Mouse (Mus musculus): ENCODE results near the gene Prf1. TPM values are rescaled to one million over a fixed set of nuclear protein-coding genes. Genes with fewer than 3 reads are reported as not detected.

Prf1 gene
- polyA plus RNA-seq, 1 experiment from 2014 or later = not detected

GRCm38 (mm10) chr10:61296713-61297445 is 754 bp upstream of the Prf1 start:
- WGBS = 78% methylated on average over 8 of the region's 8 CpGs
- H3K36me3 ChIP-seq (ENCODE audit: control insufficient read depth, insufficient read depth, low read length) = no peaks in the 10 kb centered on the region

GRCm38 (mm10) chr10:61300996-61301395 is 3.4 kb downstream of the Prf1 start:
- no peaks in the 10 kb centered on the region for H3K27me3 ChIP-seq (replicated peaks; ENCODE audit: control insufficient read depth, insufficient read depth, low read length)
- H3K4me1 ChIP-seq (replicated peaks; ENCODE audit: control insufficient read depth, insufficient read depth, low read length) = no peaks in the 10 kb centered on the region
- no peaks in the 10 kb centered on the region for H3K9me3 ChIP-seq (ENCODE audit: control insufficient read depth, low read length)
- no peak overlapping the region for H3K27ac ChIP-seq (ENCODE audit: low read depth)
- ATAC-seq (replicated peaks; ENCODE audit: low FRiP score, low TSS enrichment, low read depth) (no peak), DNase-seq (ENCODE audit: low spot score) (no peak)
- 60% methylated on average over 3 of the region's 3 CpGs for WGBS
- no peak overlapping the region for H3K9ac ChIP-seq (ENCODE audit: low read length)
- H3K36me3 ChIP-seq (ENCODE audit: control insufficient read depth, insufficient read depth, low read length) = no peaks in the 10 kb centered on the region
- H3K4me2 ChIP-seq (ENCODE audit: low read length) = no peak overlapping the region
- H3K4me3 ChIP-seq (ENCODE audit: low read depth, low read length) = no peak overlapping the region

More at GRCm38 (mm10) chr10:61296713-61297445, 754 bp upstream of the Prf1 start:
- DNase-seq (ENCODE audit: low spot score) = no peak
- Histone ChIP-seq H3K4me1 (replicated peaks; ENCODE audit: control insufficient read depth, insufficient read depth, low read length) (no peaks in the 10 kb centered on the region), H3K9ac (ENCODE audit: low read length) (no peak overlapping the region), H3K27me3 (replicated peaks; ENCODE audit: control insufficient read depth, insufficient read depth, low read length) (no peaks in the 10 kb centered on the region), H3K4me3 (ENCODE audit: low read depth, low read length) (no peak overlapping the region), H3K27ac (ENCODE audit: low read depth) (no peak overlapping the region), H3K4me2 (ENCODE audit: low read length) (no peak overlapping the region), H3K9me3 (ENCODE audit: control insufficient read depth, low read length) (no peaks in the 10 kb centered on the region)
- ATAC-seq (replicated peaks; ENCODE audit: low FRiP score, low TSS enrichment, low read depth) = no peak

GRCm38 (mm10) chr10:61304046-61304445 is 6.4 kb downstream of the Prf1 start:
- H3K27me3 ChIP-seq (replicated peaks; ENCODE audit: control insufficient read depth, insufficient read depth, low read length) = no peaks in the 10 kb centered on the region
- WGBS = 74% methylated on average over 6 of the region's 6 CpGs
- H3K9ac ChIP-seq (ENCODE audit: low read length) = no peak overlapping the region
- no peak overlapping the region for H3K4me3 ChIP-seq (ENCODE audit: low read depth, low read length)
- no peaks in the 10 kb centered on the region for H3K9me3 ChIP-seq (ENCODE audit: control insufficient read depth, low read length)
- no peaks in the 10 kb centered on the region for H3K36me3 ChIP-seq (ENCODE audit: control insufficient read depth, insufficient read depth, low read length)
- no peak overlapping the region for H3K27ac ChIP-seq (ENCODE audit: low read depth)
- H3K4me2 ChIP-seq (ENCODE audit: low read length) = no peak overlapping the region
- no peak for DNase-seq (ENCODE audit: low spot score)
- no peaks in the 10 kb centered on the region for H3K4me1 ChIP-seq (replicated peaks; ENCODE audit: control insufficient read depth, insufficient read depth, low read length)
- ATAC-seq (replicated peaks; ENCODE audit: low FRiP score, low TSS enrichment, low read depth) = no peak

- Histone ChIP-seq H3K27ac (ENCODE audit: low read depth) (no peak overlapping the region), H3K36me3 (ENCODE audit: control insufficient read depth, insufficient read depth, low read length) (no peaks in the 10 kb centered on the region), H3K4me2 (ENCODE audit: low read length) (no peak overlapping the region), H3K4me3 (ENCODE audit: low read depth, low read length) (no peak overlapping the region), H3K9me3 (ENCODE audit: control insufficient read depth, low read length) (no peaks in the 10 kb centered on the region), H3K4me1 (replicated peaks; ENCODE audit: control insufficient read depth, insufficient read depth, low read length) (no peaks in the 10 kb centered on the region), H3K27me3 (replicated peaks; ENCODE audit: control insufficient read depth, insufficient read depth, low read length) (no peaks in the 10 kb centered on the region), H3K9ac (ENCODE audit: low read length) (no peak overlapping the region)
- DNase-seq (ENCODE audit: low spot score) (no peak), ATAC-seq (replicated peaks; ENCODE audit: low FRiP score, low TSS enrichment, low read depth) (no peak)
- 86% methylated on average over 13 of the region's 13 CpGs for WGBS
Measured at GRCm38 (mm10) chr10:61305928-61306590, 8.4 kb downstream of the Prf1 start.

GRCm38 (mm10) chr10:61308706-61309320 is 11.2 kb downstream of the Prf1 start:
- H3K9me3 ChIP-seq (ENCODE audit: control insufficient read depth, low read length) = no peaks in the 10 kb centered on the region
- H3K4me1 ChIP-seq (replicated peaks; ENCODE audit: control insufficient read depth, insufficient read depth, low read length) = peaks cover 6% of the 10 kb centered on the region
- WGBS = 65% methylated on average over 12 of the region's 12 CpGs
- no peak for DNase-seq (ENCODE audit: low spot score)
- H3K27me3 ChIP-seq (replicated peaks; ENCODE audit: control insufficient read depth, insufficient read depth, low read length) = no peaks in the 10 kb centered on the region
- no peak overlapping the region for H3K4me2 ChIP-seq (ENCODE audit: low read length)
- H3K4me3 ChIP-seq (ENCODE audit: low read depth, low read length) = no peak overlapping the region
- no peak overlapping the region for H3K9ac ChIP-seq (ENCODE audit: low read length)
- no peak for ATAC-seq (replicated peaks; ENCODE audit: low FRiP score, low TSS enrichment, low read depth)
- no peaks in the 10 kb centered on the region for H3K36me3 ChIP-seq (ENCODE audit: control insufficient read depth, insufficient read depth, low read length)
- no peak overlapping the region for H3K27ac ChIP-seq (ENCODE audit: low read depth)

- WGBS = 36% methylated on average over 6 of the region's 6 CpGs
Measured at GRCm38 (mm10) chr10:61312159-61312558, 14.5 kb downstream of the Prf1 start.

GRCm38 (mm10) chr10:61312754-61313153 is 15.1 kb downstream of the Prf1 start:
- WGBS = 45% methylated on average over 7 of the region's 7 CpGs
- Histone ChIP-seq H3K27ac (ENCODE audit: low read depth) (no peak overlapping the region), H3K9ac (ENCODE audit: low read length) (no peak overlapping the region), H3K4me1 (replicated peaks; ENCODE audit: control insufficient read depth, insufficient read depth, low read length) (peaks cover 13% of the 10 kb centered on the region), H3K9me3 (ENCODE audit: control insufficient read depth, low read length) (no peaks in the 10 kb centered on the region), H3K4me3 (ENCODE audit: low read depth, low read length) (no peak overlapping the region), H3K27me3 (replicated peaks; ENCODE audit: control insufficient read depth, insufficient read depth, low read length) (no peaks in the 10 kb centered on the region), H3K4me2 (ENCODE audit: low read length) (no peak overlapping the region), H3K36me3 (ENCODE audit: control insufficient read depth, insufficient read depth, low read length) (no peaks in the 10 kb centered on the region)
- DNase-seq (ENCODE audit: low spot score) (no peak), ATAC-seq (replicated peaks; ENCODE audit: low FRiP score, low TSS enrichment, low read depth) (no peak)

More at GRCm38 (mm10) chr10:61312159-61312558, 14.5 kb downstream of the Prf1 start:
- no peaks in the 10 kb centered on the region for H3K36me3 ChIP-seq (ENCODE audit: control insufficient read depth, insufficient read depth, low read length)
- H3K4me1 ChIP-seq (replicated peaks; ENCODE audit: control insufficient read depth, insufficient read depth, low read length) = peaks cover 13% of the 10 kb centered on the region
- H3K9me3 ChIP-seq (ENCODE audit: control insufficient read depth, low read length) = no peaks in the 10 kb centered on the region
- H3K4me2 ChIP-seq (ENCODE audit: low read length) = no peak overlapping the region
- DNase-seq (ENCODE audit: low spot score) = no peak
- no peak for ATAC-seq (replicated peaks; ENCODE audit: low FRiP score, low TSS enrichment, low read depth)
- no peak overlapping the region for H3K9ac ChIP-seq (ENCODE audit: low read length)
- no peak overlapping the region for H3K27ac ChIP-seq (ENCODE audit: low read depth)
- H3K27me3 ChIP-seq (replicated peaks; ENCODE audit: control insufficient read depth, insufficient read depth, low read length) = no peaks in the 10 kb centered on the region
- H3K4me3 ChIP-seq (ENCODE audit: low read depth, low read length) = no peak overlapping the region

GRCm38 (mm10) chr10:61313750-61314149 is 16.1 kb downstream of the Prf1 start:
- no peak overlapping the region for H3K27ac ChIP-seq (ENCODE audit: low read depth)
- ATAC-seq (replicated peaks; ENCODE audit: low FRiP score, low TSS enrichment, low read depth) (no peak), DNase-seq (ENCODE audit: low spot score) (no peak)
- H3K36me3 ChIP-seq (ENCODE audit: control insufficient read depth, insufficient read depth, low read length) = no peaks in the 10 kb centered on the region
- H3K27me3 ChIP-seq (replicated peaks; ENCODE audit: control insufficient read depth, insufficient read depth, low read length) = no peaks in the 10 kb centered on the region
- no peak overlapping the region for H3K4me3 ChIP-seq (ENCODE audit: low read depth, low read length)
- H3K9me3 ChIP-seq (ENCODE audit: control insufficient read depth, low read length) = no peaks in the 10 kb centered on the region
- H3K4me1 ChIP-seq (replicated peaks; ENCODE audit: control insufficient read depth, insufficient read depth, low read length) = peaks cover 13% of the 10 kb centered on the region
- WGBS = 58% methylated on average over 7 of the region's 7 CpGs
- no peak overlapping the region for H3K9ac ChIP-seq (ENCODE audit: low read length)
- H3K4me2 ChIP-seq (ENCODE audit: low read length) = no peak overlapping the region

Data from intestine, embryonic 14.5 days (tissue).